Mouse (Mus musculus): ENCODE results near the gene Mrpl19. TPM values are rescaled to one million over a fixed set of nuclear protein-coding genes. Genes with fewer than 3 reads are reported as not detected.

Mrpl19 gene
- total RNA-seq (2012; rRNA removed), result 28.2 and 30.4 TPM in 2 replicates

GRCm38 (mm10) chr6:81965296-81966067 lies at the start of gene Mrpl19:
TSS of gene Mrpl19 (minus strand) at chr6:81965958.
- in situ Hi-C loops (cut with MboI; ENCODE audit: low sequenced_read_pairs in 2 of 2, unreplicated experiment in 2 of 2), result no loop called here
- peak; percentile 87 for DNase-seq (ENCODE audit: low read depth, low spot score)
- Histone ChIP-seq H3K27ac (ENCODE audit: insufficient read depth, low read depth, low read length, poor library complexity, severe bottlenecking) (no peak within 1 kb of the TSS), H3K4me1 (ENCODE audit: control insufficient read depth in 2 of 2, insufficient read depth in 2 of 2, low read length in 2 of 2, poor library complexity in 1 of 2) (no peaks in the 10 kb centered on the region), H3K36me3 (ENCODE audit: control insufficient read depth, insufficient read depth, low read length, poor library complexity, severe bottlenecking) (peaks cover 6% of the 10 kb centered on the region), H3K9ac (ENCODE audit: insufficient read depth, low read depth, low read length, poor library complexity, severe bottlenecking) (peak within 1 kb of the TSS; percentile 93), H3K9me3 (ENCODE audit: control insufficient read depth, insufficient read depth, low read depth, low read length) (no peaks in the 10 kb centered on the region), H3K4me3 (ENCODE audit: insufficient read depth in 1 of 2, low read depth in 1 of 2, low read length in 2 of 2, poor library complexity in 1 of 2, severe bottlenecking in 1 of 2) (peak within 1 kb of the TSS; percentile 85 to 99)
- TF ChIP-seq ZNF384 (IDR thresholded peaks at IDR 0.05; ENCODE audit: low read depth, low read length) (no peak), HCFC1 (IDR thresholded peaks at IDR 0.05; ENCODE audit: borderline replicate concordance, insufficient read depth, low read length) (peak; percentile 97)

GRCm38 (mm10) chr6:82012392-82012791 lies 46.6 kb upstream of the Mrpl19 start:
- no peak overlapping the region for H3K27ac ChIP-seq (ENCODE audit: insufficient read depth, low read depth, low read length, poor library complexity, severe bottlenecking)
- H3K36me3 ChIP-seq (ENCODE audit: control insufficient read depth, insufficient read depth, low read length, poor library complexity, severe bottlenecking), result no peaks in the 10 kb centered on the region
- no peak for DNase-seq (ENCODE audit: low read depth, low spot score)
- no peak overlapping the region for H3K9ac ChIP-seq (ENCODE audit: insufficient read depth, low read depth, low read length, poor library complexity, severe bottlenecking)
- no peaks in the 10 kb centered on the region for H3K4me1 ChIP-seq (ENCODE audit: control insufficient read depth in 2 of 2, insufficient read depth in 2 of 2, low read length in 2 of 2, poor library complexity in 1 of 2)
- H3K4me3 ChIP-seq (ENCODE audit: insufficient read depth in 1 of 2, low read depth in 1 of 2, low read length in 2 of 2, poor library complexity in 1 of 2, severe bottlenecking in 1 of 2), result no peak overlapping the region
- H3K9me3 ChIP-seq (ENCODE audit: control insufficient read depth, insufficient read depth, low read depth, low read length), result no peaks in the 10 kb centered on the region
- in situ Hi-C loops (cut with MboI; ENCODE audit: low sequenced_read_pairs in 2 of 2, unreplicated experiment in 2 of 2), result no loop called here
- no peak for TF ChIP-seq HCFC1 (IDR thresholded peaks at IDR 0.05; ENCODE audit: borderline replicate concordance, insufficient read depth, low read length)
- TF ChIP-seq ZNF384 (IDR thresholded peaks at IDR 0.05; ENCODE audit: low read depth, low read length), result no peak
- no peak for TF ChIP-seq MAFK (IDR thresholded peaks at IDR 0.05; ENCODE audit: insufficient read depth, low read depth, low read length)
- TF ChIP-seq ZC3H11A (IDR thresholded peaks at IDR 0.05; ENCODE audit: borderline replicate concordance, low read depth, low read length), result no peak
- no peak for TF ChIP-seq CHD2 (IDR thresholded peaks at IDR 0.05; ENCODE audit: low read depth, low read length)

DNA sequence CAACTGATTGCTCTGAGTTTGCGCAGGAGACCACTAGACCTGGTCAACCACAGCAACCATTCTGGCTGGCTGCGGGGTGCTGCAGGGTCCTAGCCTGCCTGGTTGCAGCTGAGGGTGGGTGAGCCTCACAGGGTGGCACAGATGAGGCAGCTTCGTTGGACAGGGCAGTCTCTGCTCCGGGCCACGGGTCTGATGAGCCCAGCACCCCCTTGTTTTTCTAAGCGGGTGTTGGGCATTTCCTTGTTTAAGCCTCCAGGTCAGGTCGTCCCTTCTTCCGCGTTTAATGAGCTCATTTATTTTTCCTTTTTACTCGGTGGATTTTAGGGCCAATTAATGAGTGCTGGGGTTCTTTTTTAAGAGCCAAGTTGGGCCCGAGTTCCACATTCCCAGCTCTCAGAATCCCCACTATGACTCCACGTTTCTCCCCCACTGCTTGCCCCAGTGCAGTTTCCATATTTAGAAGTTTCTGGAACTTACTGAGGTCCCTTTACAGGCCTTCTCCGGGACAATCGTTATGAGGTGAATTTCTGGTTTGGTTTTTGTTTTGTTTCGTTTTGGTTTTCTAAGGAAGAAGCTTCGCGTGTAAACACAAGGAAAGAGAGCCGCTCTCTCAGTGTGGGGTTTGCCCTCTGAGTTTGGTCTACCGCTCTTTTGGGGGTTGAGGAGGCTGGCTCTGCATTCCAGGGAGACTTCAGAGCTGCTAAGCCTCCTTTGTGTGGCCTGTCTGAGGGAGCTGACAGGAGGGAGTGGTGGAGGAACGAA lies 24.5 kb upstream of the Mrpl19 start:
- TF ChIP-seq ZC3H11A (IDR thresholded peaks at IDR 0.05; ENCODE audit: borderline replicate concordance, low read depth, low read length) (no peak), MAFK (IDR thresholded peaks at IDR 0.05; ENCODE audit: insufficient read depth, low read depth, low read length) (no peak)
- Histone ChIP-seq H3K36me3 (ENCODE audit: control insufficient read depth, insufficient read depth, low read length, poor library complexity, severe bottlenecking) (no peaks in the 10 kb centered on the region), H3K4me1 (ENCODE audit: control insufficient read depth in 2 of 2, insufficient read depth in 2 of 2, low read length in 2 of 2, poor library complexity in 1 of 2) (no peaks in the 10 kb centered on the region), H3K9ac (ENCODE audit: insufficient read depth, low read depth, low read length, poor library complexity, severe bottlenecking) (no peak overlapping the region), H3K9me3 (ENCODE audit: control insufficient read depth, insufficient read depth, low read depth, low read length) (no peaks in the 10 kb centered on the region), H3K27ac (ENCODE audit: insufficient read depth, low read depth, low read length, poor library complexity, severe bottlenecking) (no peak overlapping the region), H3K4me3 (ENCODE audit: insufficient read depth in 1 of 2, low read depth in 1 of 2, low read length in 2 of 2, poor library complexity in 1 of 2, severe bottlenecking in 1 of 2) (no peak overlapping the region)
- in situ Hi-C loops (cut with MboI; ENCODE audit: low sequenced_read_pairs in 2 of 2, unreplicated experiment in 2 of 2), result loop anchor here (25.0 kb wide), 2 partner anchors 397 to 897 kb away; no protein-coding TSS in a partner anchor
- DNase-seq (ENCODE audit: low read depth, low spot score), result no peak

DNA sequence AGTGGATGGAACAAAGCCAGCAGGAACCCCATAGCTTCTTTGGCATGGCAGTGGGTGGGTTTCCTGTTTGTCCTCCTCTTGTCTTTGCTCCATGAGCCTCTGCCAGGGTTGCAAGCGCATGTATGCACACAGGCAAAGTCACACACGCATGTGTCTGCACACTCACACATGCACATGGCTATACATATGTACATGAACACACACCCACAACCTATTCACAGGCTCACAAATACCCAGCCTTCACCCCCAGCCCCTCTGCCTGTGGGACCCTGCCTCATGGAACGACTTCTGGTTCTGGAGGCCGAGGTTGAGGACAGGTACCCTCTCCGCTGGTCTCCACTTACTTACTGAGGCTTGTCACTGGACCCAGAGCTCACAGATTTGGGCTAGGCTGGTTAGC lies 22.6 kb upstream of the Mrpl19 start:
- no peak for DNase-seq (ENCODE audit: low read depth, low spot score)
- no peaks in the 10 kb centered on the region for H3K9me3 ChIP-seq (ENCODE audit: control insufficient read depth, insufficient read depth, low read depth, low read length)
- H3K27ac ChIP-seq (ENCODE audit: insufficient read depth, low read depth, low read length, poor library complexity, severe bottlenecking), result no peak overlapping the region
- H3K4me3 ChIP-seq (ENCODE audit: insufficient read depth in 1 of 2, low read depth in 1 of 2, low read length in 2 of 2, poor library complexity in 1 of 2, severe bottlenecking in 1 of 2), result no peak overlapping the region
- no peaks in the 10 kb centered on the region for H3K36me3 ChIP-seq (ENCODE audit: control insufficient read depth, insufficient read depth, low read length, poor library complexity, severe bottlenecking)
- TF ChIP-seq ZNF384 (IDR thresholded peaks at IDR 0.05; ENCODE audit: low read depth, low read length) (no peak), MAFK (IDR thresholded peaks at IDR 0.05; ENCODE audit: insufficient read depth, low read depth, low read length) (no peak), CHD2 (IDR thresholded peaks at IDR 0.05; ENCODE audit: low read depth, low read length) (no peak), HCFC1 (IDR thresholded peaks at IDR 0.05; ENCODE audit: borderline replicate concordance, insufficient read depth, low read length) (no peak), ZC3H11A (IDR thresholded peaks at IDR 0.05; ENCODE audit: borderline replicate concordance, low read depth, low read length) (no peak)
- no peaks in the 10 kb centered on the region for H3K4me1 ChIP-seq (ENCODE audit: control insufficient read depth in 2 of 2, insufficient read depth in 2 of 2, low read length in 2 of 2, poor library complexity in 1 of 2)
- no peak overlapping the region for H3K9ac ChIP-seq (ENCODE audit: insufficient read depth, low read depth, low read length, poor library complexity, severe bottlenecking)
- in situ Hi-C loops (cut with MboI; ENCODE audit: low sequenced_read_pairs in 2 of 2, unreplicated experiment in 2 of 2), result loop anchor here (10.0 to 25.0 kb wide), 4 partner anchors 126 to 899 kb away; no protein-coding TSS in a partner anchor
